Mouse (Mus musculus) B cell, adult 67 days (primary cell): ENCODE measurements around the gene Asb16. TPM values are rescaled to one million over a fixed set of nuclear protein-coding genes. Genes with fewer than 3 reads are reported as not detected.

Experiments used
- total RNA-seq, 2 experiments: library from RNA; stranded (reverse); gene quantifications; 4 replicates each; pipeline ENCODE4 v1.2.4; 2023

Asb16 gene
- total RNA-seq: not detected

DNA sequence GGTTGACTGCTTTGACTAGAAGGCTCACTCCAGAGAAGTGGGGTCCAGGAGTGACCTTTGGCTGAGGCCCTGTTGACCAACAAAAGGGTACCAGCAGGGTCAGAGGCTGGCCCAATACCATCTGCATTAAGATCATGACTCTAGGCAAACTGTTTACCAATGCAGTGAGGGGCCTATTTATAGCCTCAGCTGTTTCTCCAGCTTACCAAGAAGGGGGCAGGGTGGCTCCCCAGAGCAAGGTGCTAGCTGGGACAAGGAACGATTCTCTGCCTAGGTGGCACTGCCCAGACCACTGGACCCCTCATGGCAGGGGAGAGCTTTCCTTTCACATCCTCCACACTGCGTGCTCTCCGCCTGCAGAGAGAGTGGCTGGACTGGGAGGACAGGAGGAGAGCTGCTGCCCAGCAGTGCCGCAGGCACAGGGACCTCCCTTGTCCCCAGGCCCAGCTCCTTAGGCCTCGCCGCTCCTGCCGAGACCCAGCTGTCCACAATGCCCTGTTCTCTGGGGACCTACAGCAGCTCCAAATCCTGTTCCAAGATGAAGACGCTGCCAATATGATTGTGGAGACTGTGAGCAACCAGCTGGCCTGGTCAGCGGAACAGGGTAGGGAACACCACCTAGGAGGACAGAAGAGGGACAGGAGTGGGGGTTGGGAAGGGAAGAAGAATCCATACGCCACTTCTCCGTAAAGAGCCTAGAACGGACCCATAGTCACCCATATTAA lies at the start of gene Asb16:
Asb16 (plus strand) TSS at position 224 of the 725 bp plus-strand sequence.

DNA sequence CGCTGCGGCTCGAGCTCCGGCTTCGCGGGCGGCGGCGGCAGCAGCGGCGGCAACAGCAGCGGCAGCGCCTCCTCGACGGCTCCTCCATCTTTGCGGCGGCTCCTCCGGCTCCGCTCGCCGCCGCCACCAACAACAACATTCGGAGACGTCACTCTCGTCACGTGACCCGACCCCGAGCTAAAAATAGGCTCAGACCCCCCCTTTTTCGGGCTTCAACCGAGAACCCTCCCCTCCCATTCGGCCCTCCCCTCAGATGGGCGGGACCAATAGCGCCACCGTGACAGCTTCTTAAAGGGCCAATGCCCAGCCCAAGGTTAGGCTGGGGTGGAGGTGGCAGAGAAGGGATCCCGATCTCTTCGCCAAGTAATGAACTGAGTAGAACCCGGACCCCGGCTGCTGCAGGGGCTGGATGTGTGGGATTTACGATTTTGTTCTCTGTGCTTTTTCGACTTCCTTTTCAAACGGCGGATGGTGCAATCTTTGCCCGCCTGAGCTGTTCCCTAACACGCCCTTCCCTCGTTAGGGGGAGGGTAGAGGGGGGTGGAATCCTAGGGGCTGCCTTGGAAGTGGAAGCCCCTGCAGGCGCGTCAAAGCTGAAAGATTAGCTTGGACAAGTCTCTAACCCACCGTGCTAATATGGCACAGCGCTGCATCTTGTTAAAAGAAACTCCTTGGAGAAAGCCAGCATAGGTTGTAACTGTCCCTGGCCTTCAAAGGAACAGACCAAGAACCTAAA lies 38.4 kb upstream of the Asb16 start, which contains the start of gene Hdac5:
Hdac5 (minus strand) TSS at position 161 of the 736 bp plus-strand sequence.

DNA sequence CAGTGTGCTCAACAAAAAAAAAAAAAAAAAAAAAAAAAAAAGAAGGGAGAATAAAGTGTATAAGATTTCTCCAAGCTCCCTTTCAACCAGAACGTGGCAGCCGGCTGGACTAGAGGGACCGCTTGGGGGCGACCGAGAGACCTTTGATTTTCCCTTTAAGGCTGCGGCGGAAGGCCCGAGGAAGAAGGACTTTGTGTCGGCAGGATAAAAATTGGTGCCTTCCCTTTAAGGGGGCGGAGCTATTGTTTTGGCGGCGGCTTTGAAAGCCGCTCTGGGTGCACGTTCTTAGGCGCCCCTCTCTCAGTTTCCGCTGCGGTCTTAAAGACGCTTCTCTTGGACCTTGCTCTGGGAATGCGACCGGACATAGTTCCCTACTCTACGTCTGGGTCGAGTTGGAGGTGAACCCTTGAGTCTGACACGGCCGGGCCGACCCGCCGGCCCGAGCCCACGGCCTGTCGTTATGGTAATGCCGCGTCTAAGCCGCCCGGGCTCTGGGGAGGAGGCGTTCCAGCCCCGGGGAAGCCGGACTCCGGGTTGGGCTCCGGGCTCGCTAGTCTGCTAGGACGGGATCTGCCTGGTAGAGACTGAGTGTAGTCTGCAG lies 19.8 kb upstream of the Asb16 start, which contains the start of gene BC030867:
BC030867 (plus strand) TSS at position 253 of the 601 bp plus-strand sequence.

GRCm38 (mm10) chr11:102284501-102285094 lies 16.1 kb downstream of the Asb16 start, which contains the start of gene Tmub2:
TSS of gene Tmub2 (plus strand) at chr11:102284931.

GRCm38 (mm10) chr11:102296491-102297472 lies 28.2 kb downstream of the Asb16 start, which contains the start of gene Atxn7l3:
TSS of gene Atxn7l3 (minus strand) at chr11:102296631.

DNA sequence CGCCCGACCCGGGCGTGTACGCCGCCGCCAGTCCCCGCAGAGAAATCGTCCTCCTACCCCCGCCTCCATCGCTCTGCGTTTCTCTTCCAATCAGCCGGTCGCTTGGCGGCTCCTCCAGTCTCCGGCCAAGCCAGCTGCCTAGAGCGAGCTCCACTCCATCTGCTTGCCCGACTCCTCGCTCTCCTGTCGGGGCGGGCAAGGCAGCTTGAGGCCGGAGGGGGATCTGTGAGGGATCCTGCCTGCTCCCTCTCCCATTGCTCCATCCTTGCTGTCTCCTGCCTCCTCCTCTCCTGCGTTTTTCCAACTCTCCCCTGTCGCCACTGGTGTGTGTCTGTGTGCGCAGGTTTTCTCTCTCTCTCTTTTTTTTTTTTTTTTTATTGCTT lies 50.9 kb downstream of the Asb16 start, which contains the start of gene Ubtf:
Ubtf (minus strand) TSS at position 333 of the 383 bp plus-strand sequence.

Other genes starting within 250 kb of the Asb16 start
- not detected for gene Mpp3, start 240.3 kb upstream of the Asb16 start, total RNA-seq
- not detected for gene Cd300lg, start 227.2 kb upstream of the Asb16 start, total RNA-seq
- gene Mpp2, start 180.2 kb upstream of the Asb16 start, total RNA-seq: not detected
- gene Ppy, start 167.4 kb upstream of the Asb16 start, total RNA-seq: not detected
- gene Pyy, start 160.9 kb upstream of the Asb16 start, total RNA-seq: not detected
- gene Nags, start 123.2 kb upstream of the Asb16 start, total RNA-seq: not detected
- gene Tmem101, start 112.3 kb upstream of the Asb16 start, total RNA-seq: 10 to 100 TPM in 1 of 2 experiments, 1 to 10 TPM in 1; 8.4 to 17.1 TPM
- gene Lsm12, start 83.4 kb upstream of the Asb16 start, total RNA-seq: 10 to 100 TPM; 53.8 to 57.7 TPM
- 10 to 100 TPM; 44.4 to 48.9 TPM for gene G6pc3, start 79.1 kb upstream of the Asb16 start, total RNA-seq
- 100 to 1,000 TPM; 117 to 132 TPM for gene Hdac5, start 38.6 kb upstream of the Asb16 start, total RNA-seq
- under 1 TPM; 0.71 to 0.96 TPM for gene BC030867, start 19.9 kb upstream of the Asb16 start, total RNA-seq
- 10 to 100 TPM; 43.7 to 45.4 TPM for gene Tmub2, start 16.2 kb downstream of the Asb16 start, total RNA-seq
- 10 to 100 TPM; 72.1 to 73.0 TPM for gene Atxn7l3, start 27.9 kb downstream of the Asb16 start, total RNA-seq
- 100 to 1,000 TPM; 172 to 178 TPM for gene Ubtf, start 51.0 kb downstream of the Asb16 start, total RNA-seq
- under 1 TPM in 1 of 2 experiments, not detected in 1; 0.70 TPM for gene Slc4a1, start 97.5 kb downstream of the Asb16 start, total RNA-seq
- gene Rundc3a, start 124.7 kb downstream of the Asb16 start, total RNA-seq: 1 to 10 TPM in 1 of 2 experiments, under 1 TPM in 1; 0.56 to 2.4 TPM
- 10 to 100 TPM; 41.6 to 41.8 TPM for gene Slc25a39, start 139.2 kb downstream of the Asb16 start, total RNA-seq
- 10 to 100 TPM; 62.2 to 72.9 TPM for gene Grn, start 161.6 kb downstream of the Asb16 start, total RNA-seq
- not detected for gene Fam171a2, start 178.9 kb downstream of the Asb16 start, total RNA-seq
- 1 to 10 TPM; 6.4 to 7.9 TPM for gene Itga2b, start 201.4 kb downstream of the Asb16 start, total RNA-seq